Mouse (Mus musculus): ENCODE measurements around the gene Wipi1. TPM values are rescaled to one million over a fixed set of nuclear protein-coding genes. Genes with fewer than 3 reads are reported as not detected.

Gene Wipi1
- polyA plus RNA-seq, 1 experiment from 2014 or later: 62.5 TPM

GRCm38 (mm10) chr11:109648510-109648909 lies 36.7 kb upstream of the Wipi1 start:
- Histone ChIP-seq H3K4me1 (peaks cover 39% of the 10 kb centered on the region), H3K27ac (replicated peaks) (0 out of 2 replicates have a peak overlapping the region, but pooled peaks have one; percentile 1), H3K4me2 (replicated peaks) (no peak overlapping the region), H3K9ac (no peak overlapping the region), H3K9me3 (replicated peaks) (no peaks in the 10 kb centered on the region), H3K36me3 (peaks cover 2% of the 10 kb centered on the region; the same call in 1 of the 2 replicates), H3K27me3 (no peaks in the 10 kb centered on the region), H3K4me3 (replicated peaks) (no peak overlapping the region)
- no peak for ATAC-seq (ENCODE audit: insufficient number of reproducible peaks, low FRiP score, low TSS enrichment, low read depth)
- WGBS: 35% methylated on average over 7 of the region's 7 CpGs

- no peak for ATAC-seq (ENCODE audit: insufficient number of reproducible peaks, low FRiP score, low TSS enrichment, low read depth)
- Histone ChIP-seq H3K27me3 (no peaks in the 10 kb centered on the region), H3K9ac (no peak overlapping the region), H3K4me1 (no peaks in the 10 kb centered on the region), H3K27ac (replicated peaks) (no peak overlapping the region), H3K9me3 (replicated peaks) (no peaks in the 10 kb centered on the region), H3K36me3 (no peaks in the 10 kb centered on the region), H3K4me3 (replicated peaks) (no peak overlapping the region), H3K4me2 (replicated peaks) (no peak overlapping the region)
- 73% methylated on average over 5 of the region's 5 CpGs for WGBS
These were observed 29.9 kb upstream of the Wipi1 start for GRCm38 (mm10) chr11:109641498-109642222.

DNA sequence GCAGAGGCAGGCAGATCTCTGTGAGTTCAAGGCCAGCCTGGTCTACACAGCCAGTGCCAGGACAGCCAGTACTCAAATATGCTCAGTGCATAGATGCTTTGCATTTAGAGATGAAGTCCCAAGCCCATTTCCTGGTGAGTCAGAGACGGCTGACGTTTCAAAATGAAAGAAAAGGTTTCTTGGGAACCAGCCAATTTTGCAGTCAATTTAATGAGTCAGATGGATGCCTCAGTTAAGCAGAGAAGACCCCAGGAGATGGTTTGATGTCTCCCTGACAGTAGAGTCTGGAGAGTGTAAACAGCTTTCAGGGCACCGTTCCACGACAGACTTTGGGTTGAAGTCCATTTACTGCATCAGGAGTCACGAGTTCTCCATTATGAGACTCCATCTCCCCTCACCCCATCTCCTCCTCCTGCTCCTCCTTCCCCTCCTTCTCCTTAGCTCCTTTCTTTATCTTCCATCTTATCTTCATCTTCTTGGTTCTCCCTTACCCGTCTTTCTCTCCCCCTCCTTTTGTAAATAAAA lies 24.2 kb upstream of the Wipi1 start:
- no peak for ATAC-seq (ENCODE audit: insufficient number of reproducible peaks, low FRiP score, low TSS enrichment, low read depth)
- H3K4me2 ChIP-seq (replicated peaks): no peak overlapping the region
- no peaks in the 10 kb centered on the region for H3K27me3 ChIP-seq
- no peak overlapping the region for H3K4me3 ChIP-seq (replicated peaks)
- no peaks in the 10 kb centered on the region for H3K36me3 ChIP-seq
- 52% methylated on average over 6 of the region's 6 CpGs for WGBS
- no peak overlapping the region for H3K9ac ChIP-seq
- H3K4me1 ChIP-seq: no peaks in the 10 kb centered on the region
- no peaks in the 10 kb centered on the region for H3K9me3 ChIP-seq (replicated peaks)
- H3K27ac ChIP-seq (replicated peaks): no peak overlapping the region

GRCm38 (mm10) chr11:109634928-109635327 lies 23.2 kb upstream of the Wipi1 start:
- H3K9me3 ChIP-seq (replicated peaks): no peaks in the 10 kb centered on the region
- no peaks in the 10 kb centered on the region for H3K36me3 ChIP-seq
- H3K4me3 ChIP-seq (replicated peaks): no peak overlapping the region
- no peak for ATAC-seq (ENCODE audit: insufficient number of reproducible peaks, low FRiP score, low TSS enrichment, low read depth)
- H3K9ac ChIP-seq: no peak overlapping the region
- H3K4me2 ChIP-seq (replicated peaks): no peak overlapping the region
- H3K4me1 ChIP-seq: no peaks in the 10 kb centered on the region
- H3K27ac ChIP-seq (replicated peaks): no peak overlapping the region
- no peaks in the 10 kb centered on the region for H3K27me3 ChIP-seq
- 67% methylated on average over 9 of the region's 9 CpGs for WGBS

- 35% methylated on average over 10 of the region's 10 CpGs for WGBS
- ATAC-seq (ENCODE audit: insufficient number of reproducible peaks, low FRiP score, low TSS enrichment, low read depth): no peak
- no peaks in the 10 kb centered on the region for H3K36me3 ChIP-seq
- no peak overlapping the region for H3K27ac ChIP-seq (replicated peaks)
- H3K9ac ChIP-seq: no peak overlapping the region
- no peak overlapping the region for H3K4me3 ChIP-seq (replicated peaks)
- no peaks in the 10 kb centered on the region for H3K27me3 ChIP-seq
- H3K4me1 ChIP-seq: no peaks in the 10 kb centered on the region
- H3K4me2 ChIP-seq (replicated peaks): no peak overlapping the region
- H3K9me3 ChIP-seq (replicated peaks): no peaks in the 10 kb centered on the region
These were observed 17.3 kb upstream of the Wipi1 start for GRCm38 (mm10) chr11:109629021-109629521.

DNA sequence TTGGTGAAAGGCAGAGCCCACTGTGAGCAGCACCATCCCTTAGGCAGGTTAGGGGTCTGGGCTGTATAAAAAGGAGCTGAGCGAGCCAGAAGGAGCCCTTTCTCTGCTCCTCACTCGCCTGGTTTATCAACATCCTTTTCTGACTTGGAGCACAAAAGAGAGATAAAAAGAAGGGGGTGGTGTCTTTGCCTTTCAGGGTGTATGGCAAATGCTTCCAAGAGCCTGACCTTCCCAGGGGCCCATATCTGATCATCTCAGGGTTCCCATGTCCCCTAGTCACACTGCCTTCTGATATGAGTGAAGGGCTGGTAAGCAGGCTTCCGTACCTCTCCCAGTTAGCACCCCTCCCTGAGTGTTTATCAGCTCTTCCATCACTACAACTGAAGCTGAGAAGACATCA lies 16.3 kb upstream of the Wipi1 start:
- ATAC-seq (ENCODE audit: insufficient number of reproducible peaks, low FRiP score, low TSS enrichment, low read depth): no peak
- no peak overlapping the region for H3K9ac ChIP-seq
- no peak overlapping the region for H3K27ac ChIP-seq (replicated peaks)
- no peak overlapping the region for H3K4me3 ChIP-seq (replicated peaks)
- H3K4me2 ChIP-seq (replicated peaks): no peak overlapping the region
- H3K4me1 ChIP-seq: no peaks in the 10 kb centered on the region; the same call in 1 of the 2 replicates
- H3K9me3 ChIP-seq (replicated peaks): no peaks in the 10 kb centered on the region
- no peaks in the 10 kb centered on the region for H3K27me3 ChIP-seq
- 87% methylated on average over 3 of the region's 3 CpGs for WGBS
- H3K36me3 ChIP-seq: no peaks in the 10 kb centered on the region

GRCm38 (mm10) chr11:109627648-109628047 lies 15.9 kb upstream of the Wipi1 start:
- Histone ChIP-seq H3K4me3 (replicated peaks) (no peak overlapping the region), H3K4me2 (replicated peaks) (no peak overlapping the region), H3K9ac (no peak overlapping the region), H3K27ac (replicated peaks) (no peak overlapping the region), H3K27me3 (no peaks in the 10 kb centered on the region), H3K36me3 (no peaks in the 10 kb centered on the region), H3K4me1 (peaks cover 3% of the 10 kb centered on the region), H3K9me3 (replicated peaks) (no peaks in the 10 kb centered on the region)
- WGBS: 89% methylated on average over 4 of the region's 4 CpGs
- ATAC-seq (ENCODE audit: insufficient number of reproducible peaks, low FRiP score, low TSS enrichment, low read depth): no peak

GRCm38 (mm10) chr11:109623238-109623637 lies 11.5 kb upstream of the Wipi1 start:
- no peak overlapping the region for H3K9ac ChIP-seq
- no peaks in the 10 kb centered on the region for H3K27me3 ChIP-seq
- no peaks in the 10 kb centered on the region for H3K9me3 ChIP-seq (replicated peaks)
- H3K4me3 ChIP-seq (replicated peaks): no peak overlapping the region
- H3K36me3 ChIP-seq: no peaks in the 10 kb centered on the region
- no peak overlapping the region for H3K4me2 ChIP-seq (replicated peaks)
- 78% methylated on average over 7 of the region's 7 CpGs for WGBS
- no peak for ATAC-seq (ENCODE audit: insufficient number of reproducible peaks, low FRiP score, low TSS enrichment, low read depth)
- peaks cover 7% of the 10 kb centered on the region for H3K4me1 ChIP-seq
- H3K27ac ChIP-seq (replicated peaks): no peak overlapping the region

- Histone ChIP-seq H3K4me3 (replicated peaks) (no peak overlapping the region), H3K4me1 (peaks cover 7% of the 10 kb centered on the region), H3K9me3 (replicated peaks) (no peaks in the 10 kb centered on the region), H3K4me2 (replicated peaks) (peak overlapping the region; percentile 40), H3K36me3 (no peaks in the 10 kb centered on the region), H3K9ac (no peak overlapping the region), H3K27ac (replicated peaks) (no peak overlapping the region; the same call in 1 of the 2 replicates), H3K27me3 (no peaks in the 10 kb centered on the region)
- peak; percentile 57; the same call in 1 of the 2 replicates for ATAC-seq (ENCODE audit: insufficient number of reproducible peaks, low FRiP score, low TSS enrichment, low read depth)
- 18% methylated on average over 15 of the region's 15 CpGs for WGBS
These were observed 10.8 kb upstream of the Wipi1 start for GRCm38 (mm10) chr11:109622518-109623037.

DNA sequence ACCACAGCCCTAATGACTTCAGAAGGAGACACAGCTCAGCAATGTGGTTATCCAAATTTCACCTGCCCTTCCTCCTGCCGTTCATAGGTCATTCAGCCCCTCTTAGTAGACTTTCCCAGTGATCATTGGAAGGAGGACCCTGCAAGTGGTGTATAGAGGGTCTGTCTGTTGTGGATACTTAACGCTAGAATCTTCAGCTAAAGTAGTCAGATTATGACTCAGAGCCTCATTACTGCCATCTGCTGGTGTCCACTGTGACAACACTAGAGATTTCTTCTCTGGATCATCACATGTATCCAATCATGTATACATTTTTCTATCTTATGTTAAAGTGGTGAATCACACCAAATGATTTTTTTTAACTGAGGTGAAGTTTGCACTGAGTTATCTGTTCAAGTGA lies 9.4 kb upstream of the Wipi1 start:
- no peaks in the 10 kb centered on the region for H3K36me3 ChIP-seq
- no peak overlapping the region for H3K27ac ChIP-seq (replicated peaks)
- H3K27me3 ChIP-seq: no peaks in the 10 kb centered on the region
- no peak overlapping the region for H3K4me3 ChIP-seq (replicated peaks)
- H3K9me3 ChIP-seq (replicated peaks): no peaks in the 10 kb centered on the region
- no peak for ATAC-seq (ENCODE audit: insufficient number of reproducible peaks, low FRiP score, low TSS enrichment, low read depth)
- H3K4me2 ChIP-seq (replicated peaks): no peak overlapping the region
- 12% methylated on average over 2 of the region's 2 CpGs for WGBS
- H3K9ac ChIP-seq: no peak overlapping the region
- peaks cover 12% of the 10 kb centered on the region for H3K4me1 ChIP-seq

- H3K9me3 ChIP-seq (replicated peaks): no peaks in the 10 kb centered on the region
- 66% methylated on average over 6 of the region's 6 CpGs for WGBS
These were observed 8.6 kb upstream of the Wipi1 start for GRCm38 (mm10) chr11:109620356-109620755.

More at GRCm38 (mm10) chr11:109620356-109620755, 8.6 kb upstream of the Wipi1 start:
- no peak overlapping the region for H3K4me2 ChIP-seq (replicated peaks)
- no peak for ATAC-seq (ENCODE audit: insufficient number of reproducible peaks, low FRiP score, low TSS enrichment, low read depth)
- H3K36me3 ChIP-seq: no peaks in the 10 kb centered on the region
- no peak overlapping the region for H3K4me3 ChIP-seq (replicated peaks)
- no peaks in the 10 kb centered on the region for H3K27me3 ChIP-seq
- H3K9ac ChIP-seq: no peak overlapping the region
- no peak overlapping the region for H3K27ac ChIP-seq (replicated peaks)
- peaks cover 12% of the 10 kb centered on the region for H3K4me1 ChIP-seq
